Mouse (Mus musculus): ENCODE data around the gene Cdh22. TPM values are rescaled to one million over a fixed set of nuclear protein-coding genes. Genes with fewer than 3 reads are reported as not detected.

Cdh22 gene
- polyA plus RNA-seq, 1 experiment from 2014 or later: 0.57 TPM

GRCm38 (mm10) chr2:165221952-165222351 is 12.7 kb downstream of the Cdh22 start:
- Histone ChIP-seq H3K27ac (no peak overlapping the region), H3K4me2 (no peak overlapping the region), H3K36me3 (no peaks in the 10 kb centered on the region), H3K9ac (no peak overlapping the region), H3K4me1 (no peaks in the 10 kb centered on the region), H3K4me3 (replicated peaks) (no peak overlapping the region), H3K9me3 (no peaks in the 10 kb centered on the region), H3K27me3 (replicated peaks) (peaks cover 48% of the 10 kb centered on the region)
- no peak for ATAC-seq (ENCODE audit: insufficient read depth, low FRiP score, low read depth)
- WGBS: 7% methylated on average over 9 of the region's 9 CpGs

- Histone ChIP-seq H3K9ac (no peak overlapping the region), H3K9me3 (no peaks in the 10 kb centered on the region), H3K4me1 (peaks cover 5% of the 10 kb centered on the region), H3K36me3 (no peaks in the 10 kb centered on the region), H3K4me2 (no peak overlapping the region), H3K27ac (no peak overlapping the region), H3K27me3 (replicated peaks) (peaks cover 58% of the 10 kb centered on the region), H3K4me3 (replicated peaks) (no peak overlapping the region)
- 52% methylated on average over 8 of the region's 8 CpGs for WGBS
- ATAC-seq (ENCODE audit: insufficient read depth, low FRiP score, low read depth): no peak
These were observed 14.2 kb downstream of the Cdh22 start for GRCm38 (mm10) chr2:165220347-165220945.

GRCm38 (mm10) chr2:165218954-165219353 is 15.7 kb downstream of the Cdh22 start:
- ATAC-seq (ENCODE audit: insufficient read depth, low FRiP score, low read depth): no peak
- no peak overlapping the region for H3K4me2 ChIP-seq
- H3K27me3 ChIP-seq (replicated peaks): peaks cover 58% of the 10 kb centered on the region
- H3K36me3 ChIP-seq: no peaks in the 10 kb centered on the region
- no peaks in the 10 kb centered on the region for H3K9me3 ChIP-seq
- H3K4me3 ChIP-seq (replicated peaks): no peak overlapping the region
- H3K9ac ChIP-seq: no peak overlapping the region
- 82% methylated on average over 8 of the region's 8 CpGs for WGBS
- H3K27ac ChIP-seq: no peak overlapping the region
- peaks cover 9% of the 10 kb centered on the region for H3K4me1 ChIP-seq

GRCm38 (mm10) chr2:165217361-165218149 is 17.1 kb downstream of the Cdh22 start:
- Histone ChIP-seq H3K27ac (no peak overlapping the region), H3K9me3 (no peaks in the 10 kb centered on the region), H3K4me3 (replicated peaks) (no peak overlapping the region), H3K27me3 (replicated peaks) (peaks cover 59% of the 10 kb centered on the region), H3K9ac (no peak overlapping the region), H3K4me2 (no peak overlapping the region), H3K36me3 (no peaks in the 10 kb centered on the region), H3K4me1 (peaks cover 9% of the 10 kb centered on the region)
- ATAC-seq (ENCODE audit: insufficient read depth, low FRiP score, low read depth): no peak
- 89% methylated on average over 16 of the region's 16 CpGs for WGBS

GRCm38 (mm10) chr2:165215103-165215951 is 19.3 kb downstream of the Cdh22 start:
- Histone ChIP-seq H3K36me3 (no peaks in the 10 kb centered on the region), H3K27me3 (replicated peaks) (peaks cover 59% of the 10 kb centered on the region), H3K4me3 (replicated peaks) (no peak overlapping the region; the same call in 1 of the 2 replicates), H3K9ac (no peak overlapping the region), H3K9me3 (no peaks in the 10 kb centered on the region), H3K27ac (no peak overlapping the region), H3K4me1 (peaks cover 12% of the 10 kb centered on the region), H3K4me2 (peak overlapping the region; percentile 46)
- 0 out of 2 replicates have a peak, but pooled peaks have one; percentile 15 for ATAC-seq (ENCODE audit: insufficient read depth, low FRiP score, low read depth)
- WGBS: 3% methylated on average over 39 of the region's 39 CpGs

GRCm38 (mm10) chr2:165211426-165212079 is 23.1 kb downstream of the Cdh22 start:
- no peak for ATAC-seq (ENCODE audit: insufficient read depth, low FRiP score, low read depth)
- WGBS: 3% methylated on average over 20 of the region's 20 CpGs
- Histone ChIP-seq H3K9me3 (no peaks in the 10 kb centered on the region), H3K27ac (no peak overlapping the region), H3K9ac (no peak overlapping the region), H3K4me2 (no peak overlapping the region), H3K4me3 (replicated peaks) (no peak overlapping the region), H3K27me3 (replicated peaks) (peaks cover 66% of the 10 kb centered on the region), H3K4me1 (peaks cover 12% of the 10 kb centered on the region), H3K36me3 (no peaks in the 10 kb centered on the region)

GRCm38 (mm10) chr2:165210948-165211347 is 23.7 kb downstream of the Cdh22 start:
- H3K4me3 ChIP-seq (replicated peaks): no peak overlapping the region
- no peak overlapping the region for H3K9ac ChIP-seq
- peaks cover 12% of the 10 kb centered on the region for H3K4me1 ChIP-seq
- no peak overlapping the region for H3K4me2 ChIP-seq
- no peak for ATAC-seq (ENCODE audit: insufficient read depth, low FRiP score, low read depth)
- no peaks in the 10 kb centered on the region for H3K9me3 ChIP-seq
- peaks cover 60% of the 10 kb centered on the region for H3K27me3 ChIP-seq (replicated peaks)
- 1% methylated on average over 15 of the region's 15 CpGs for WGBS
- no peak overlapping the region for H3K27ac ChIP-seq
- no peaks in the 10 kb centered on the region for H3K36me3 ChIP-seq

GRCm38 (mm10) chr2:165207689-165208088 is 27.0 kb downstream of the Cdh22 start:
- Histone ChIP-seq H3K36me3 (no peaks in the 10 kb centered on the region), H3K27ac (no peak overlapping the region), H3K9ac (no peak overlapping the region), H3K4me3 (replicated peaks) (no peak overlapping the region), H3K4me2 (no peak overlapping the region), H3K9me3 (no peaks in the 10 kb centered on the region), H3K27me3 (replicated peaks) (peaks cover 30% of the 10 kb centered on the region), H3K4me1 (peaks cover 3% of the 10 kb centered on the region; the same call in 1 of the 2 replicates)
- 64% methylated on average over 11 of the region's 11 CpGs for WGBS
- ATAC-seq (ENCODE audit: insufficient read depth, low FRiP score, low read depth): no peak

- Histone ChIP-seq H3K4me3 (replicated peaks) (no peak overlapping the region), H3K9ac (no peak overlapping the region), H3K4me1 (peaks cover 3% of the 10 kb centered on the region; the same call in 1 of the 2 replicates), H3K36me3 (no peaks in the 10 kb centered on the region), H3K4me2 (no peak overlapping the region), H3K27ac (no peak overlapping the region), H3K9me3 (no peaks in the 10 kb centered on the region), H3K27me3 (replicated peaks) (peaks cover 26% of the 10 kb centered on the region)
- WGBS: 70% methylated on average over 4 of the region's 4 CpGs
- no peak for ATAC-seq (ENCODE audit: insufficient read depth, low FRiP score, low read depth)
These were observed 27.6 kb downstream of the Cdh22 start for GRCm38 (mm10) chr2:165207086-165207485.

GRCm38 (mm10) chr2:165205486-165205885 is 29.2 kb downstream of the Cdh22 start:
- H3K4me2 ChIP-seq: no peak overlapping the region
- peaks cover 16% of the 10 kb centered on the region for H3K27me3 ChIP-seq (replicated peaks)
- no peak overlapping the region for H3K4me3 ChIP-seq (replicated peaks)
- peaks cover 4% of the 10 kb centered on the region; the same call in 1 of the 2 replicates for H3K4me1 ChIP-seq
- WGBS: 65% methylated on average over 6 of the region's 6 CpGs
- H3K9ac ChIP-seq: no peak overlapping the region
- ATAC-seq (ENCODE audit: insufficient read depth, low FRiP score, low read depth): no peak
- H3K36me3 ChIP-seq: no peaks in the 10 kb centered on the region
- no peaks in the 10 kb centered on the region for H3K9me3 ChIP-seq
- no peak overlapping the region for H3K27ac ChIP-seq

- Histone ChIP-seq H3K9ac (no peak overlapping the region), H3K4me3 (replicated peaks) (no peak overlapping the region), H3K4me2 (no peak overlapping the region), H3K27me3 (replicated peaks) (peaks cover 18% of the 10 kb centered on the region; the same call in 1 of the 2 replicates), H3K4me1 (peaks cover 4% of the 10 kb centered on the region; the same call in 1 of the 2 replicates), H3K36me3 (no peaks in the 10 kb centered on the region), H3K9me3 (no peaks in the 10 kb centered on the region), H3K27ac (no peak overlapping the region)
- ATAC-seq (ENCODE audit: insufficient read depth, low FRiP score, low read depth): no peak
- WGBS: 21% methylated on average over 7 of the region's 7 CpGs
These were observed 29.7 kb downstream of the Cdh22 start for GRCm38 (mm10) chr2:165204931-165205330.

Measured in stomach, embryonic 15.5 days (tissue).